Mouse (Mus musculus) stomach, embryonic 14.5 days (tissue): Measurements from ENCODE around the gene Tmem219. TPM values are rescaled to one million over a fixed set of nuclear protein-coding genes. Genes with fewer than 3 reads are reported as not detected.

Experiments used
- ATAC-seq: fragments of 200-750 bp; cut with Nextera tagmentation; 2 replicates; pipeline ENCODE4 v1.8.0; 2017; ENCODE audit warnings: low read depth, moderate TSS enrichment; ENCODE audit not compliant: insufficient number of reproducible peaks, insufficient read depth, low FRiP score
- H3K27ac ChIP-seq: fragments of 300-500 bp; sonication (generic); 2 replicates; pipeline ENCODE4 v1.5.1; 2014; ENCODE audit warnings: mild to moderate bottlenecking, low read length, moderate library complexity, mixed read lengths
- H3K27me3 ChIP-seq: fragments of 300-500 bp; sonication (generic); 2 replicates; pipeline ENCODE4 v1.6.1; 2014; ENCODE audit warnings: low read length, control low read depth, mixed read lengths; ENCODE audit not compliant: control insufficient read depth, insufficient read depth
- H3K36me3 ChIP-seq: fragments of 300-500 bp; sonication (generic); 2 replicates; pipeline ENCODE4 v1.6.1; 2014; ENCODE audit warnings: mild to moderate bottlenecking, control low read depth, low read length, moderate library complexity, mixed read lengths; ENCODE audit not compliant: control insufficient read depth, insufficient read depth
- H3K4me1 ChIP-seq: fragments of 300-500 bp; sonication (generic); 2 replicates; pipeline ENCODE4 v1.6.1; 2014; ENCODE audit warnings: low read length, control low read depth, mixed read lengths; ENCODE audit not compliant: control insufficient read depth, insufficient read depth
- H3K4me2 ChIP-seq: fragments of 300-500 bp; sonication (generic); replicated peaks from 2 replicates; pipeline ENCODE4 v1.6.1; 2014; ENCODE audit warnings: low read depth, low read length, control low read depth
- H3K4me3 ChIP-seq: fragments of 300-500 bp; sonication (generic); 2 replicates; pipeline ENCODE4 v1.5.1; 2014; ENCODE audit warnings: low read depth, low read length, control low read depth
- H3K9ac ChIP-seq: fragments of 300-500 bp; sonication (generic); replicated peaks from 2 replicates; pipeline ENCODE4 v1.6.1; 2014; ENCODE audit warnings: low read depth, mild to moderate bottlenecking, control low read depth, low read length, moderate library complexity, mixed read lengths
- H3K9me3 ChIP-seq: fragments of 300-500 bp; sonication (generic); 2 replicates; pipeline ENCODE4 v1.6.1; 2016; ENCODE audit warnings: low read depth, low read length, control low read depth; ENCODE audit not compliant: control insufficient read depth
- WGBS: fragments of 180-500 bp; shearing (Covaris S2); extraction: QIAGEN DNeasy Blood & Tissue Kit; methylation state at CpG from one replicate; pipeline ENCODE4 v1.1.7; 2014; 5-methylcytosine and 5-hydroxymethylcytosine counted together
- polyA plus RNA-seq: library from polyadenylated mRNA; unstranded; fragments of >200 nt; fragmentation: Nextera tagmentation; extraction: Ambion mirVana; gene quantifications from 2 replicates; pipeline ENCODE4 v1.2.1, GENCODE M21; 2014

Gene Tmem219
- polyA plus RNA-seq, 1 experiment from 2014 or later, result 33.4 TPM

DNA sequence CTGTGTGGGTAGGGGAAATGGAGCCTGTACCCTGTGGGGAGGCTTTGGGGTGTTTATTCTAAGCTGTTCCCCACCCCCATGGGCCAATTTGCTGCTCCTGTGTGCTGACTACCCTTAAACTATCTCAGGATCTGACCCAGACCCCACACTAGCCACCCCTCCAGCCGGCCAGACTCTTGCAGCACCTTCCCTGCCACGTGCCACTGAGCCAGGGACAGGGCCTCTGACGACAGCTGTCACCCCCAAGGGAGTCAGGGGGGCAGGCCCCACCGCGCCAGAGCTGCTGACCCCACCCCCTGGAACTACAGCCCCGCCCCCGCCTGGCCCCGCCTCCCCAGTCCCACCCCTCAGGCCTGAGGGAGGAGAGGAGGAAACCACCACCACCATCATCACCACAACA is 29.9 kb upstream of the Tmem219 start:
- H3K27me3 ChIP-seq, result peaks cover 16% of the 10 kb centered on the region
- 0% methylated on average over 8 of the region's 8 CpGs for WGBS

DNA sequence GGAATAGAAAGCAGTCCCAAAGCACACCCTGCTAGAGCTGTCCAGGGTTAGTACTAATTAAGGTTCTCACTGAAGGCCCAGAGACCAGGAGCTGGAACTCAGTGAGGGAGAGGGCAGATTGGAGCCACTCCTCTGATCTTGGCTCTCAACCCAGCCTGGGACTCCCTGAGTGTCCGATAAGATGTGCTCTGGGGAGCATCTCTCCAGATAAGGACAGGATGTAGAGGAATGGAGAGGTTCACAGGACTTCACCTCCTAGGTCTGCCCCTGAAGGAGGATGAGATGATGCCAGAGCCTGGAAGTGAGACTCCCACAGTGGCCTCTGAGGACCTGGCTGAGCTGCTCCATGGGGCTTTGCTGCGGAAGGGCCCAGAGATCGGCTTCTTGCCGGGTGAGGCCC is 29.0 kb upstream of the Tmem219 start:
- Histone ChIP-seq H3K36me3 (no peaks in the 10 kb centered on the region), H3K4me1 (peaks cover 7% of the 10 kb centered on the region; the same call in 1 of the 2 replicates), H3K4me3 (no peak overlapping the region), H3K27ac (no peak overlapping the region), H3K27me3 (peaks cover 16% of the 10 kb centered on the region), H3K9me3 (no peaks in the 10 kb centered on the region), H3K9ac (no peak overlapping the region), H3K4me2 (no peak overlapping the region)
- ATAC-seq, result no peak
- WGBS, result 25% methylated on average over 4 of the region's 4 CpGs

More for the DNA sequence above, 29.9 kb upstream of the Tmem219 start:
- Histone ChIP-seq H3K9me3 (no peaks in the 10 kb centered on the region), H3K4me2 (no peak overlapping the region), H3K4me1 (peaks cover 7% of the 10 kb centered on the region; the same call in 1 of the 2 replicates), H3K27ac (no peak overlapping the region), H3K36me3 (no peaks in the 10 kb centered on the region), H3K9ac (no peak overlapping the region), H3K4me3 (no peak overlapping the region)
- ATAC-seq, result no peak

DNA sequence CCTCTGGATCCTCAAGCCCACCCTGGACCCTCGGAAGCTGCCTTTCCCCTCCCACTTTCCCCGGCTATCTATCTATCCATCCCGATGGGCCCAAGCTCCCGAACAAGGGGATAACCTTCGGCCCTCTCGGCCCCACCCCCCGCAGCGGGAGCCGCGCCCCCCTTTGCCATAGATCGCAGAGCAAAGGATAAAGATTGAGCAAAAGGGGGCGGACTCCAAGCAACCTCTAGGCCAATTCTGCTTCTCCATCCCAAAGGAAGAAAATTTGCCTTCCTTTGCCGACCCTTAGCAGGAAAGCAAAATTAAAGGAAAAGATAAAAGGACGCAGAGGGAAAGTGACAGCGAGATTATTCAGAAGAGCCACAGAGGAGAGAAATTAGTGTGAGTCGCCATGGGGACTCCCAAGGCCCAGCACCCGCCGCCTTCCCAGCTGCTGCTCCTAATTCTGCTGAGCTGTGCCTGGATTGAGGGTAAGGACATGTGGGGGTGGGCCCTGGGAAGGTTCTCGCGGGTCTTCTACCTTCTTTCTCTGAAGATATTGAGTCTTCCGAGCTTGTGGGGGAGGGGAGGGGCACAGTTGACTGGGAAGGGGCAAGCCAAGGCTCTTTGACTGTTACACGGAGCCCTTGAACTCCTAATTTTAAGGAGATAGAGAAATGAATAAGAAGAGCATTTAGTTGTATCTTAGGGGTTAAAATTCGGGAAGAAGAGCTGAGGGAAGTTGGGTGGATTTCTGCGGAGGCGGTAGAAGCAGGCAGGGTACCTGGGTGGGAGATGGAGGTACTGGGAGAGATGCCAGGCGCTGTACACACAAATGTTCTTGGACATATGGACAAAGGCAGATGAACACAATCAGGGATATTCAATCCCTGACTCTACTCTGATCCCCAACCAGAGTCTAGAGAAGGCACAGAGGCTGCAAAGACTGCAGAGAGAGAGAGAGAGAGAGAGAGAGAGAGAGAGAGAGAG is 28.2 kb upstream of the Tmem219 start:
- 5% methylated on average over 26 of the region's 26 CpGs for WGBS
- Histone ChIP-seq H3K27me3 (peaks cover 16% of the 10 kb centered on the region), H3K4me1 (peaks cover 7% of the 10 kb centered on the region; the same call in 1 of the 2 replicates), H3K9ac (no peak overlapping the region), H3K9me3 (no peaks in the 10 kb centered on the region), H3K36me3 (no peaks in the 10 kb centered on the region), H3K4me3 (peak overlapping the region; percentile 43; the same call in 1 of the 2 replicates), H3K27ac (no peak overlapping the region), H3K4me2 (peak overlapping the region; percentile 99; the same call in 1 of the 2 replicates)
- no peak for ATAC-seq

- Histone ChIP-seq H3K9me3 (no peaks in the 10 kb centered on the region), H3K27ac (no peak within 1 kb of the TSS), H3K4me1 (peaks cover 7% of the 10 kb centered on the region; the same call in 1 of the 2 replicates), H3K27me3 (peaks cover 16% of the 10 kb centered on the region), H3K9ac (no peak within 1 kb of the TSS; the same call in 1 of the 2 replicates), H3K4me3 (peak within 1 kb of the TSS; percentile 43), H3K36me3 (peaks cover 3% of the 10 kb centered on the region; the same call in 1 of the 2 replicates), H3K4me2 (peak within 1 kb of the TSS; percentile 99)
- under 1% methylated on average over 41 of the region's 42 CpGs for WGBS
- peak; percentile 85 for ATAC-seq
These were observed 27.3 kb upstream of the Tmem219 start, which contains the start of gene Sez6l2 for GRCm38 (mm10) chr7:126949793-126950646. Sez6l2 (plus strand) TSS chr7:126950563.

- WGBS, result 1% methylated on average over 21 of the region's 21 CpGs
- ATAC-seq, result peak; percentile 21; the same call in 1 of the 2 replicates
- no peak within 1 kb of the TSS; the same call in 1 of the 2 replicates for H3K9ac ChIP-seq
- peaks cover 16% of the 10 kb centered on the region for H3K27me3 ChIP-seq
- no peak within 1 kb of the TSS for H3K27ac ChIP-seq
- H3K9me3 ChIP-seq, result no peaks in the 10 kb centered on the region
- H3K4me1 ChIP-seq, result peaks cover 7% of the 10 kb centered on the region; the same call in 1 of the 2 replicates
- peak within 1 kb of the TSS; percentile 99 for H3K4me2 ChIP-seq
- H3K36me3 ChIP-seq, result peaks cover 5% of the 10 kb centered on the region; the same call in 1 of the 2 replicates
- peak within 1 kb of the TSS; percentile 43 for H3K4me3 ChIP-seq
These were observed 26.7 kb upstream of the Tmem219 start, which contains the start of gene Asphd1 for GRCm38 (mm10) chr7:126949403-126949792. Asphd1 (minus strand) TSS chr7:126949582.

GRCm38 (mm10) chr7:126948626-126949025 is 25.9 kb upstream of the Tmem219 start:
- WGBS, result 77% methylated on average over 10 of the region's 10 CpGs
- H3K36me3 ChIP-seq, result peaks cover 7% of the 10 kb centered on the region; the same call in 1 of the 2 replicates
- no peak overlapping the region for H3K27ac ChIP-seq
- H3K4me2 ChIP-seq, result no peak overlapping the region
- ATAC-seq, result no peak
- H3K4me3 ChIP-seq, result no peak overlapping the region
- peaks cover 7% of the 10 kb centered on the region; the same call in 1 of the 2 replicates for H3K4me1 ChIP-seq
- H3K27me3 ChIP-seq, result peaks cover 16% of the 10 kb centered on the region
- no peaks in the 10 kb centered on the region for H3K9me3 ChIP-seq
- H3K9ac ChIP-seq, result no peak overlapping the region

DNA sequence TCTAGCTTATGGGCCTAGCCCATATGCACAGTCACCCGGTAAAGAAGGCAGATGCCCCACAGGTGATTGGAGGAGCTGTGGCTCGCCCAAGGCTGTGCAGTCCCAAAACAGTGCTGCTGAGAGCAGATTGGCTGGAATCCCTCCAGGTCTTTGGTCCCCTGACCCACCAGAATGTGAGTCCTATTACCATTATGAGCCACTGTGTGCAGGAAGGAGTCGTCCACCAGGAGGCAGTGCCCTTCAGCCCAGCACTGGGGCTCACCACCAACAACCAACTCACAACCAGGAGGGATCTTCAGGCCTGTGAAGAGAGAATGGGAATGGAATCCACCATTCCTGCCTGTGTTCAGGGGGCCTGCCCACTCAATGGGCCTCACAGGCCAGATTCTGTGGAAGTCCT is 23.8 kb upstream of the Tmem219 start:
- no peak overlapping the region for H3K27ac ChIP-seq
- ATAC-seq, result no peak
- H3K36me3 ChIP-seq, result peaks cover 13% of the 10 kb centered on the region; the same call in 1 of the 2 replicates
- WGBS, result 47% methylated on average over 3 of the region's 3 CpGs
- peaks cover 13% of the 10 kb centered on the region for H3K27me3 ChIP-seq
- no peak overlapping the region for H3K4me3 ChIP-seq
- peaks cover 7% of the 10 kb centered on the region; the same call in 1 of the 2 replicates for H3K4me1 ChIP-seq
- H3K4me2 ChIP-seq, result no peak overlapping the region
- H3K9ac ChIP-seq, result no peak overlapping the region
- no peaks in the 10 kb centered on the region for H3K9me3 ChIP-seq

- no peak for ATAC-seq
- no peaks in the 10 kb centered on the region for H3K4me1 ChIP-seq
- 81% methylated on average over 5 of the region's 5 CpGs for WGBS
- H3K36me3 ChIP-seq, result peaks cover 18% of the 10 kb centered on the region; the same call in 1 of the 2 replicates
- no peak overlapping the region for H3K4me3 ChIP-seq
- H3K27ac ChIP-seq, result no peak overlapping the region
- no peak overlapping the region for H3K9ac ChIP-seq
- no peaks in the 10 kb centered on the region for H3K9me3 ChIP-seq
- H3K4me2 ChIP-seq, result no peak overlapping the region
- no peaks in the 10 kb centered on the region for H3K27me3 ChIP-seq
These were observed 19.1 kb upstream of the Tmem219 start for GRCm38 (mm10) chr7:126941801-126942200.
